Mouse (Mus musculus) thymus, adult 18-20 months (tissue): ENCODE measurements around the gene Nop2.

ENCODE experiments used
- DNase-seq, 2 experiments: peaks; one replicate each; pipeline ENCODE4 v3.0.0; 2022; ENCODE audit warnings: mixed read lengths in 2 of 2

Nop2 gene

GRCm38 (mm10) chr6:125179601-125180000 is 47.9 kb downstream of the Nop2 start:
- no peak for DNase-seq

- no peak for DNase-seq
Measured at GRCm38 (mm10) chr6:125182133-125182532, 50.4 kb downstream of the Nop2 start.

GRCm38 (mm10) chr6:125186203-125186602 is 54.5 kb downstream of the Nop2 start:
- DNase-seq = no peak

- no peak for DNase-seq
Measured at GRCm38 (mm10) chr6:125190816-125191215, 59.1 kb downstream of the Nop2 start.

- peak; percentile 95 to 97 for DNase-seq
Measured at GRCm38 (mm10) chr6:125191332-125192015, 59.8 kb downstream of the Nop2 start, which contains the start of the genes Ncapd2 and Mrpl51. TSS of gene Ncapd2 (minus strand) at chr6:125191701. TSS of gene Mrpl51 (plus strand) at chr6:125191801.

- peak; percentile 79 to 88 for DNase-seq
Measured at GRCm38 (mm10) chr6:125192016-125192714, 60.5 kb downstream of the Nop2 start.

- DNase-seq = no peak
Measured at GRCm38 (mm10) chr6:125192841-125193240, 61.1 kb downstream of the Nop2 start.

- no peak for DNase-seq
Measured at GRCm38 (mm10) chr6:125193390-125193789, 61.7 kb downstream of the Nop2 start.
